Mouse (Mus musculus): Measurements from ENCODE around the gene Prom1. TPM values are rescaled to one million over a fixed set of nuclear protein-coding genes. Genes with fewer than 3 reads are reported as not detected.
"Not testable (repeated sequence)": the region's sequence is repeated elsewhere in the genome, so short reads cannot be mapped to it uniquely, and the experiment has no call there.

Gene Prom1
- 38.2 and 47.7 TPM in 2 replicates for polyA plus RNA-seq (2015; fragmentation: Nextera tagmentation; extraction: Ambion mirVana)

DNA sequence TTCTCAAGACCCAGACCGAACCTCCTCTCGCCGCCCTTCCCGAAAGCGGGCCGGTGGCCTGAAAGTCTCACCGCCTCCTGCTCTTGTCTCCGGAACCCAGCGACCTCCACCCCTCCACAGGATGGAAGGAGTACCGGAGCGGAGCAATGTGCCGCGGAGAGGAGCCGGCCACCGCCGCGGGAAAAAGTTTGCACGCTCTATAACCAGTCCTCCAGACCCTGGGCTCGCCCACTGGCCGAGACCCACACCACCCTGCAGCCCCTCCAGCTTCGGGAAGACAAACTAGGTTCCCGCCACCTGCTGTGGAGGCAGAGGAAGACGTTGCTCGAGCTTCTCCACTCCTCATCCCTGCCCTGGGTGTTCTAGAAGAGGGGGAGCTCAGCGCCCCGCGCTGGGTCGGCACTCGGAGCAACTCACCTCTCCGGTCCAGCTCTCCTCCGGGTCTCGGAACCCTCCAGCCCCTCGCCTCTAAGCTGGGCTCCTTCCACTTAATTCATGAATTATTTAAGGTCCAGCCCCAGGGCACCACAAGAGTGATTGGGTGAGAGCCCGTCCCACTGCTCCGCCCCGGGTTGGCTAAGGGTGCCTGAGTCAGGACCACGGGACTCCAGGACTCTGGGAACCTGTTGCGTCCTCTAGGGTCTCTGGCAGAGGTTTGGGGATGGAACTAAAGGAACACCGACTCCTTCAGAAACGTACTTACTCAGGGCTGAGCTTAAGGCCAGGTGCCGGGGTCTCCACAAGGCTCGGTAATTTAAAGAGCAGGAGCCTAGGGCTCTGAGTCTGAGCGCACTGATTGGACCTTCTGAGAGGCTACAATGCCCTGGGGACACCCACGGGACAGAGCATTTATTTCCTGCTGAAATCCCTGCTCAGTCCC is at the start of gene Prom1:
Gene Prom1 (minus strand): TSS at position 802 of the 880 bp plus-strand sequence.
- H3K27me3 ChIP-seq, result no peaks in the 10 kb centered on the region; the same call in 1 of the 2 replicates
- no peaks in the 10 kb centered on the region for H3K9me3 ChIP-seq
- peaks cover 25% of the 10 kb centered on the region for H3K4me1 ChIP-seq
- H3K27ac ChIP-seq, result peak within 1 kb of the TSS; percentile 89
- ATAC-seq (ENCODE audit: insufficient number of reproducible peaks, insufficient read depth, low FRiP score, low TSS enrichment, low read depth), result peak; percentile 63
- WGBS, result under 1% methylated on average over 44 of the region's 44 CpGs
- peak within 1 kb of the TSS; percentile 88 for H3K9ac ChIP-seq
- H3K4me2 ChIP-seq, result peak within 1 kb of the TSS; percentile 91
- peak within 1 kb of the TSS; percentile 72 for H3K4me3 ChIP-seq
- H3K36me3 ChIP-seq, result no peaks in the 10 kb centered on the region

GRCm38 (mm10) chr5:44147732-44148131 is 45.9 kb upstream of the Prom1 start:
- WGBS, result 79% methylated on average over 3 of the region's 3 CpGs
- no peaks in the 10 kb centered on the region for H3K27me3 ChIP-seq
- no peak for ATAC-seq (ENCODE audit: insufficient number of reproducible peaks, insufficient read depth, low FRiP score, low TSS enrichment, low read depth)

DNA sequence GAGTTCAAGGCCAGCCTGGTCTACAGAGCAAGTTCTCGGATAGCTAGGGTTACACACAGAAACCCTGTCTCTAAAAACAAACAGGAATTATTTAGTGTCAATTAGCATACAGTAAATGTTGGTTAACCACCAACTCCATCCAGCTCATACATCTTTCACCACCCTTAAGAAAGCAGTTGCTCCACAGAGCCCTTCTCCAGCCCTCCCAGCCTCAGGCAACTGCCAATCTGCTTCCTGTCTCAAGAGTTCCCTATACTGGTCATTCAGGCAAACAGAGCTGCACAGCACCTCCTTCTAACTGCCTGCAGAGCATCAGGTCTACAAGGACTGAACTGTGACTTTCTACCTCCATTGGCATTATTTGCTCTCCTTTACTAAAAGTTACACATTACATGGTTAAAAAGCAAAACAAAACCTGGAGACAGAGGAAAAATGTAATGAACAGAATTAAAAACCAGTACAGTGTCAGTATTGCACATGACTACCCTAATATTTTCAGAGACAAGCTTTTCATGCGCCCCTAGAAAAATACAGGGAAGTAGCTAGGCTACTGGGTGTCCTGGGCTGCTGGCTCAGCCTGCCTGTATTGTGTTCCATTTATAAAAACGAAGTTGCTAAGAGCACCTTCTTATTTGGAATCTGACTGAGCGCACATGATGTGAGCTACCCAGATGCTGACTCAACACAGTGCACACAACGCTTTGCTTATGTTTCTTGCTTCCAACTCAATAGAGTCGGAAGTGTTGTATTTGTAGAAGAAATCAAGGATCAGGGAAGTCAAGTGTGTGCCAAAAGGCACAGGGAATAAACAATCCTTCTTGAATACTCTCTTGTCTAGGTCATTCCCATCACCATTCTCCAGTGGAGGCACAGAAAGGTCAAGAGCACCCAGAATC is 44.9 kb upstream of the Prom1 start:
- no peak overlapping the region for H3K9ac ChIP-seq
- ATAC-seq (ENCODE audit: insufficient number of reproducible peaks, insufficient read depth, low FRiP score, low TSS enrichment, low read depth), result no peak
- H3K4me1 ChIP-seq, result no peaks in the 10 kb centered on the region
- 78% methylated on average over 6 of the region's 6 CpGs for WGBS
- H3K27ac ChIP-seq, result no peak overlapping the region
- H3K36me3 ChIP-seq, result no peaks in the 10 kb centered on the region
- peaks cover 8% of the 10 kb centered on the region; the same call in 1 of the 2 replicates for H3K9me3 ChIP-seq
- H3K4me2 ChIP-seq, result no peak overlapping the region
- H3K27me3 ChIP-seq, result no peaks in the 10 kb centered on the region
- no peak overlapping the region for H3K4me3 ChIP-seq

More at GRCm38 (mm10) chr5:44147732-44148131, 45.9 kb upstream of the Prom1 start:
- no peak overlapping the region for H3K4me3 ChIP-seq
- H3K9ac ChIP-seq, result no peak overlapping the region
- H3K9me3 ChIP-seq, result peaks cover 8% of the 10 kb centered on the region; the same call in 1 of the 2 replicates
- no peak overlapping the region for H3K4me2 ChIP-seq
- H3K4me1 ChIP-seq, result no peaks in the 10 kb centered on the region
- H3K36me3 ChIP-seq, result no peaks in the 10 kb centered on the region
- H3K27ac ChIP-seq, result no peak overlapping the region

DNA sequence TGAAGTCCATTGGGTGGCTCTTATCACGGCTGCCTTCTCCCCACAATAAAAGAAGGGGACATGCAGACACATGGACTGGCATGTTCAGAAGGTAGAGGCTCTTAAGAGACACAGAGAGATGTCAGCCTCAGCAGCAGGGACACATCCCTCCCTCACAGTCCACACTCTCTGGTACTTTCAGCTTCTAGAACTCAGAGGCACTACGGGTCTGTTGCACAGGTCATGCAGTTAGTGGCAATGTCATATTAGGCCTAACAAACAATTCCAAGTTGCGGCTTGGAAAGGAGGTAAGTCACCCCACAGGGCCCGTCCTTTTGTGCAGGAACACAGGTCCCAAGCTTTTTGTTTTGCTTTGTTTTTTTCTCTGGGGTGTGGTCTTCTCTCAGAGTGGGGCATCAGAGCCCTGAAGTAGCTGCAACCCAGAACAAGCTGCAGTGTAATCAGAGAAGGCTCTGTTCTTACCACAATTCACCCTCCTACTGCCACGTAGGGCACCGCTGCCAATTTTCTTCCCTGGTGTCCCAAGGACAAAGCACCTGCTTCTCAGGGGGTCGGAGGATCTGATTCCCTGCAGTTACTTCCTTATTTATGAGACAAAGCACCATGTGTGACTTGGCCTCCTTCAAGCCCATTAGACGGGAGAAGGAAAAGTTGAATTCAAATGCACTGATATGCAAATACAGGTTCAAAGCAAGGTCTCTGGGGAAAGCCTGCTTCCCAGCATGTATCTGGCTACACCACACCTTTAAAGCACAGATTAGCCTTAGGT is 41.8 kb upstream of the Prom1 start:
- ATAC-seq (ENCODE audit: insufficient number of reproducible peaks, insufficient read depth, low FRiP score, low TSS enrichment, low read depth), result no peak
- Histone ChIP-seq H3K27me3 (no peaks in the 10 kb centered on the region), H3K9ac (no peak overlapping the region), H3K27ac (no peak overlapping the region), H3K36me3 (no peaks in the 10 kb centered on the region), H3K4me2 (no peak overlapping the region), H3K4me1 (no peaks in the 10 kb centered on the region), H3K4me3 (no peak overlapping the region), H3K9me3 (no peaks in the 10 kb centered on the region)
- WGBS, result 31% methylated on average over 8 of the region's 8 CpGs

GRCm38 (mm10) chr5:44127487-44127886 is 25.7 kb upstream of the Prom1 start:
- no peak overlapping the region for H3K4me2 ChIP-seq
- H3K4me3 ChIP-seq, result no peak overlapping the region
- no peaks in the 10 kb centered on the region for H3K4me1 ChIP-seq
- 75% methylated on average over 4 of the region's 4 CpGs for WGBS
- H3K36me3 ChIP-seq, result no peaks in the 10 kb centered on the region
- no peaks in the 10 kb centered on the region for H3K27me3 ChIP-seq
- no peak for ATAC-seq (ENCODE audit: insufficient number of reproducible peaks, insufficient read depth, low FRiP score, low TSS enrichment, low read depth)
- H3K27ac ChIP-seq, result no peak overlapping the region
- H3K9me3 ChIP-seq, result no peaks in the 10 kb centered on the region
- H3K9ac ChIP-seq, result no peak overlapping the region

DNA sequence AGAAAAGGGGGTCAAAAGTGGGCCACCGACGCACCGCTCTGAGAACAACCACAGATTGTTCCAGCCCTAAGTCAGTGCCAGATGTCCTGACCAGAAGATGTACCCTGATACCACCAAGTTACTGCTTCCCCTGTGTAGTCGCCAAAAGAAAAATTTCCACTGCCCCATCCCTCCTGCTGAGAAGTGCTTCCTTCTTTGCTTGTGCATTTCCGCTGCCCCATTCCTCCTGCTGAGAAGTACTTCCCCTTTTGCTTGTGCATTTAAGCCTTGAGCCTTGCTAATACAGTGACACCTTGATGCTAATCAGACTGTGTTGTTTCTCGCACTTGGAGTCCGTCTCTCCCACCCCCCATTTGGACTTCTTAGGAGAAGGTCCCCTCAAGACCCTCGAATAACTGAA is 24.7 kb upstream of the Prom1 start:
- not testable (repeated sequence) for H3K4me3 ChIP-seq; H3K27ac ChIP-seq; H3K4me1 ChIP-seq; H3K4me2 ChIP-seq; H3K27me3 ChIP-seq; H3K9ac ChIP-seq; ATAC-seq (ENCODE audit: insufficient number of reproducible peaks, insufficient read depth, low FRiP score, low TSS enrichment, low read depth); H3K36me3 ChIP-seq; H3K9me3 ChIP-seq
- 92% methylated on average over 8 of the region's 8 CpGs for WGBS

DNA sequence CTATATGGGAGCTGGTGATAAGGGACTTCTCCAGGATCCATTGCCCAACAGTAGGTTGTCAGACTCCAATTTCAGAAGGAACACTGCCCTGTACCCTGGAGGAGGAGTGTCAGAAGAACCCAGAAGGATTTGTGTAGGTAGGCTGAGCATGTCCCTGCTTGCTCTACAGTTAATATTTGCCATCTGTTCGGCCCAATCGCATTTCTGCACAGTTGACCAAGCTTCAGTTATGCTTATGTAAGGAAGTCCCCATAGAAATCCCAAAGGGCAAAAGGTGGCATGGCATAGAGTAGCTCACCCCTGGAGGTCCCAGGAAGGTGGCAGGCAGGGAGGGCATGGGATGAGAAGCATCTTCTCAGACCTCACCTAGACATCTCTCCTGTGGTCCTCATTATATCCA is 19.6 kb upstream of the Prom1 start:
- Histone ChIP-seq H3K9me3 (no peaks in the 10 kb centered on the region), H3K4me2 (no peak overlapping the region), H3K9ac (no peak overlapping the region), H3K4me1 (peaks cover 4% of the 10 kb centered on the region; the same call in 1 of the 2 replicates), H3K36me3 (no peaks in the 10 kb centered on the region), H3K27me3 (no peaks in the 10 kb centered on the region), H3K27ac (no peak overlapping the region), H3K4me3 (no peak overlapping the region)
- ATAC-seq (ENCODE audit: insufficient number of reproducible peaks, insufficient read depth, low FRiP score, low TSS enrichment, low read depth), result no peak
- WGBS, result 81% methylated on average over 2 of the region's 2 CpGs

DNA sequence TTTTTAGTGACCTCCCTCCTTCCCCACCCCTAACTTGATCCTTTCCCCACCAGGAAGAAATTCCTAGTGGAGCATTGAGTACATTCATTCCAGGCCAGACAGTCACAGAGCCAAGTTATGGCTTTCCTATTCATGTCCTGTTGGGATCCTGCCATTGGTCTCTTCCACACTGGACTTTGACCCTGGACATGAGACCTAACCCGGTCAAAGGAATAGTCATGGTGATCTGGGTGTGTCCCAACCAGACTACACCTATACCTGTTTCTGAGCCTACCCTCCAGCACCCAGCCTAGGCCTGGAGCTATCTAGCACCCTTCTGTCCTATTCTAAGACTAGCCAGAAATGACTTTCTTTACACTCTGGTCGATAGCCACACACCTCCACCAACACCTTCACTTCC is 11.3 kb upstream of the Prom1 start:
- no peak overlapping the region for H3K4me2 ChIP-seq
- H3K27me3 ChIP-seq, result no peaks in the 10 kb centered on the region
- H3K9ac ChIP-seq, result no peak overlapping the region
- no peak for ATAC-seq (ENCODE audit: insufficient number of reproducible peaks, insufficient read depth, low FRiP score, low TSS enrichment, low read depth)
- no peak overlapping the region for H3K4me3 ChIP-seq
- H3K9me3 ChIP-seq, result no peaks in the 10 kb centered on the region
- no peak overlapping the region for H3K27ac ChIP-seq
- 90% methylated on average over 2 of the region's 2 CpGs for WGBS
- 0 out of 2 replicates have a peak, but pooled peaks cover 5% of the 10 kb centered on the region for H3K4me1 ChIP-seq
- H3K36me3 ChIP-seq, result no peaks in the 10 kb centered on the region

GRCm38 (mm10) chr5:44109121-44109520 is 7.3 kb upstream of the Prom1 start:
- Histone ChIP-seq H3K36me3 (no peaks in the 10 kb centered on the region), H3K27ac (no peak overlapping the region), H3K4me1 (0 out of 2 replicates have a peak, but pooled peaks cover 5% of the 10 kb centered on the region), H3K4me2 (no peak overlapping the region), H3K27me3 (no peaks in the 10 kb centered on the region), H3K9me3 (no peaks in the 10 kb centered on the region), H3K9ac (no peak overlapping the region), H3K4me3 (no peak overlapping the region)
- 62% methylated on average over 2 of the region's 2 CpGs for WGBS
- no peak for ATAC-seq (ENCODE audit: insufficient number of reproducible peaks, insufficient read depth, low FRiP score, low TSS enrichment, low read depth)

DNA sequence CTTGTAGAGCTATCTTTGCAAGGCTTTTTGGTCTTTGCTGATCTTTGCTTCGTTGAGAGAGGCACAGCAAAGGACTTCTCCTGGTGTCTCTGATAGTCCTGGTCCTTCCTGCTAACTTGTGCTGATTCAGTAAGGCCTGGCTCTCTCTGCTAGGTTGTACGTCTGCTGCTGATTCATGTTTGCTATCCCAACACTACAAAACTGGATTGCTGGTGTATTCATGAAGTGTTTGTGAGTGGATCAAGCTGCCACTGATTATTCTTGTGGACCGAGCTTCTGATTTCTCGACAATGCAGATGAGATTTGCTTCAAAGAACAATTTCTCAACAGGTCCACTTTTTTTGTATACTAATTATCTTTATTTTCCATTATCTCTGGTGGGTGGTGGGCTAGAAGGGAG is 6.3 kb upstream of the Prom1 start:
- no peaks in the 10 kb centered on the region for H3K36me3 ChIP-seq
- ATAC-seq (ENCODE audit: insufficient number of reproducible peaks, insufficient read depth, low FRiP score, low TSS enrichment, low read depth), result no peak
- H3K9me3 ChIP-seq, result no peaks in the 10 kb centered on the region
- no peak overlapping the region for H3K4me3 ChIP-seq
- H3K4me1 ChIP-seq, result 0 out of 2 replicates have a peak, but pooled peaks cover 5% of the 10 kb centered on the region
- no peaks in the 10 kb centered on the region for H3K27me3 ChIP-seq
- H3K4me2 ChIP-seq, result no peak overlapping the region
- 89% methylated on average over 4 of the region's 4 CpGs for WGBS
- H3K9ac ChIP-seq, result no peak overlapping the region
- H3K27ac ChIP-seq, result no peak overlapping the region

DNA sequence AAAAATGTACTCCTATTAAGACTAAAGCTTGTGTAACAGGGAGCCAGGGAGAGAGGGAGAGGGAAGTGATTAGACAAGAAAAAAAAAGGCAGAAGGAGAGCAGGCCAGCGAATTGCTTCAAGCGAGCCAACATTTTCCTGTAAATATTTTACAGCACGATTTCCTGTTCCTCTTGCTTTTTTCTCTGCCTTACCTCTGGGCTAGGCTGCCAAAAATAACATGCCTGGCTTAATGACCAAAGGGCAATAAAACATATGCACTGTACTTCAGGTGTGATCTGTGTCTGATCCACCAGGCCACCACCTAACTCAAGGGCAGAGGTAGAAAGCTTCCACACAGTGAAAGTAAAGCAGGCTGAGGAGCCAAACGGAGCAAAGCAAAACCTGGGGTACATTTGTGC is 3.4 kb upstream of the Prom1 start:
- H3K36me3 ChIP-seq, result no peaks in the 10 kb centered on the region
- ATAC-seq (ENCODE audit: insufficient number of reproducible peaks, insufficient read depth, low FRiP score, low TSS enrichment, low read depth), result no peak
- H3K4me3 ChIP-seq, result no peak overlapping the region
- peaks cover 12% of the 10 kb centered on the region; the same call in 1 of the 2 replicates for H3K4me1 ChIP-seq
- no peak overlapping the region for H3K27ac ChIP-seq
- H3K9ac ChIP-seq, result no peak overlapping the region
- no peaks in the 10 kb centered on the region; the same call in 1 of the 2 replicates for H3K27me3 ChIP-seq
- no peak overlapping the region for H3K4me2 ChIP-seq
- 52% methylated on average over 4 of the region's 4 CpGs for WGBS
- H3K9me3 ChIP-seq, result no peaks in the 10 kb centered on the region
